Mouse (Mus musculus) forebrain, embryonic 13.5 days (tissue): ENCODE measurements around the gene Invs. TPM values are rescaled to one million over a fixed set of nuclear protein-coding genes. Genes with fewer than 3 reads are reported as not detected.

Experiments used
- ATAC-seq: fragments of 200-750 bp; cut with Nextera tagmentation; 2 replicates; pipeline ENCODE4 v1.8.0; 2017
- H3K27ac ChIP-seq: fragments of 300-500 bp; sonication (generic); 2 replicates; pipeline ENCODE4 v1.5.1; 2015; ENCODE audit warnings: inconsistent platforms, mild to moderate bottlenecking, moderate library complexity
- H3K27me3 ChIP-seq: fragments of 300-500 bp; sonication (generic); 2 replicates; pipeline ENCODE4 v1.6.1; 2015; ENCODE audit warnings: mild to moderate bottlenecking, inconsistent platforms
- H3K36me3 ChIP-seq: fragments of 300-500 bp; sonication (generic); 2 replicates; pipeline ENCODE4 v1.6.1; 2015; ENCODE audit warnings: mild to moderate bottlenecking, inconsistent platforms; ENCODE audit not compliant: poor library complexity, severe bottlenecking
- H3K4me1 ChIP-seq: fragments of 300-500 bp; sonication (generic); 2 replicates; pipeline ENCODE4 v1.6.1; 2015; ENCODE audit warnings: inconsistent platforms
- H3K4me2 ChIP-seq: fragments of 300-500 bp; sonication (generic); 2 replicates; pipeline ENCODE4 v1.6.1; 2015; ENCODE audit warnings: inconsistent platforms, mild to moderate bottlenecking, moderate library complexity
- H3K4me3 ChIP-seq: fragments of 300-500 bp; sonication (generic); 2 replicates; pipeline ENCODE4 v1.5.1; 2015; ENCODE audit warnings: mild to moderate bottlenecking, inconsistent platforms
- H3K9ac ChIP-seq: fragments of 300-500 bp; sonication (generic); 2 replicates; pipeline ENCODE4 v1.6.1; 2015; ENCODE audit warnings: mild to moderate bottlenecking, inconsistent platforms
- H3K9me3 ChIP-seq: fragments of 300-500 bp; sonication (generic); replicated peaks from 2 replicates; pipeline ENCODE4 v1.6.1; 2016; ENCODE audit warnings: inconsistent platforms
- WGBS: fragments of 180-500 bp; shearing (Covaris S2); methylation state at CpG from one replicate; pipeline ENCODE4 v1.1.7; 2015; 5-methylcytosine and 5-hydroxymethylcytosine counted together
- polyA plus RNA-seq: library from polyadenylated mRNA; unstranded; fragments of >200 nt; fragmentation: Nextera tagmentation; extraction: Ambion mirVana; gene quantifications from 2 replicates; pipeline ENCODE4 v1.2.1, GENCODE M21; 2015

Invs gene
- polyA plus RNA-seq, 1 experiment from 2014 or later, result 9.5 TPM

DNA sequence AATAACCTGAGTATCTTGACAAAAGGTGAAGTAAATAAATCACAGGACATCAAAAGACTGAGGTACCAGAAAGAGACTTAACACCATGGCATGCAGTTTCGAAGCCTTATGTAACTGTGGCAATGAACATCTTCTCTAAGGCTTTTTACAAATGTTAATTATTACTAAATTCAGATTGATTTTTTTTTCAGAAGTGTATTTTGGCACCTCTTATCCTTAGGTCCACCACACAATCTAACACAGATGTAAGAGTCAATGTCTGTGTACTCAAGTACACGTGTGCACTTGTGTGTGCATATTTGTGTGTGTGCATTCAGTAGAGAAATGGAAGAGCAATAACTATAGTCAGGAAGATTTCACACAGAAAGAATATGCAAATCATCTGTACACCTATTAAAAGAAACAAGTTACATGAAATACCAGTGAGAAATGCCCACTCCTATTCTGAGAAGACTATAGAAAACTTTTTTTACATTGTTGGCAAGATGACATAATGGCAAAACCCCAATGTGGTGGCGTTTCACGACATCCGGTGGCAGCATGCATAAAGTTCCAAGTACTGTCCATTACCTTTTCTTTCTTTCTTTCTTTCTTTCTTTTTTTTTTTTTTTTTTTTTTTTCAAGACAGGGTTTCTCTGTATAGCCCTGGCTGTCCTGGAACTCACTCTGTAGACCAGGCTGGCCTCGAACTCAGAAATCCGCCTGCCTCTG lies 6.3 kb upstream of the Invs start:
- no peak overlapping the region for H3K27ac ChIP-seq
- 96% methylated on average over 7 of the region's 7 CpGs for WGBS
- no peaks in the 10 kb centered on the region for H3K27me3 ChIP-seq
- no peak overlapping the region for H3K4me3 ChIP-seq
- H3K9ac ChIP-seq, result no peak overlapping the region
- no peak for ATAC-seq
- H3K4me2 ChIP-seq, result no peak overlapping the region
- H3K4me1 ChIP-seq, result peaks cover 10% of the 10 kb centered on the region
- 0 out of 2 replicates have a peak, but pooled peaks cover 7% of the 10 kb centered on the region for H3K36me3 ChIP-seq
- 0 out of 2 replicates have a peak, but pooled peaks cover 3% of the 10 kb centered on the region for H3K9me3 ChIP-seq

DNA sequence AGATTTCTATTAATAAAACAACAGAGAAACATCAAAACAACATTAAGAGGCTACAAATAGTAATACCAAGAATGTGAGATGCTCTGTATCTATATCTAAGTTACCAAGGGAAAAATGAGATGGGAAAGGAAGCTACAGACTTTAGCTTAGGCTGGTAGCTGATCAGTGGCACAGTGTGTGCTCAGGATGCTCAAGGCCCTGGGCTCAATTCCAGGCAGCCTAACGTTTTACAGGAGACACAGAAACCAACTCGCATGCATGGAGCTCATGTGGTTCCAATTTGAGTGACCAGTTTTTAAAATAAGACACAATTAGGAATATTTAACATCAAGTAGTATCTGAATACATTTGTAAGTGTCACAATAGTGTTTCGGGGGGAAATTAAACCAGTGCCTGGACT lies 3.8 kb upstream of the Invs start:
- Histone ChIP-seq H3K4me2 (no peak overlapping the region), H3K4me3 (no peak overlapping the region), H3K36me3 (0 out of 2 replicates have a peak, but pooled peaks cover 7% of the 10 kb centered on the region), H3K27ac (no peak overlapping the region), H3K9ac (no peak overlapping the region), H3K27me3 (no peaks in the 10 kb centered on the region), H3K4me1 (peaks cover 22% of the 10 kb centered on the region), H3K9me3 (0 out of 2 replicates have a peak, but pooled peaks cover 3% of the 10 kb centered on the region)
- no peak for ATAC-seq
- 86% methylated on average over 3 of the region's 3 CpGs for WGBS

DNA sequence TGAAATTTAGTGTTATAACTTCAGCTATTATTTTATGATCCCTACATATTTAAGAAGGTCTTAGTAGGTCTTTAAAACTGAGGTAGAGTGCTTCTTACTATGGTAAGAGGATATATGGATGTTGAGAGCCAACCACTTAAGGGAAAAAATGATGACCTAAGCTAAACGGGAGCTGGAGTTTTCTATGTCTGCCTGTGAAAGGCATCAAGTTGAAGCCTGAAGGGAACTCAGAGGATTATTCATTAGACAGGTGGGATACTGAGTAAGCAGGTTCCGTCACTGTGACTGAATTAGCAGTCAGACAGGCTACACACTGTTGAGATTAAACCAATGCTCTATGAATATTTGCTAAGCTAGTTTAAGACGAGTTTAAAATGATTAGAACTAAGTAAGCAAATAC lies 2.5 kb upstream of the Invs start:
- no peaks in the 10 kb centered on the region for H3K27me3 ChIP-seq

DNA sequence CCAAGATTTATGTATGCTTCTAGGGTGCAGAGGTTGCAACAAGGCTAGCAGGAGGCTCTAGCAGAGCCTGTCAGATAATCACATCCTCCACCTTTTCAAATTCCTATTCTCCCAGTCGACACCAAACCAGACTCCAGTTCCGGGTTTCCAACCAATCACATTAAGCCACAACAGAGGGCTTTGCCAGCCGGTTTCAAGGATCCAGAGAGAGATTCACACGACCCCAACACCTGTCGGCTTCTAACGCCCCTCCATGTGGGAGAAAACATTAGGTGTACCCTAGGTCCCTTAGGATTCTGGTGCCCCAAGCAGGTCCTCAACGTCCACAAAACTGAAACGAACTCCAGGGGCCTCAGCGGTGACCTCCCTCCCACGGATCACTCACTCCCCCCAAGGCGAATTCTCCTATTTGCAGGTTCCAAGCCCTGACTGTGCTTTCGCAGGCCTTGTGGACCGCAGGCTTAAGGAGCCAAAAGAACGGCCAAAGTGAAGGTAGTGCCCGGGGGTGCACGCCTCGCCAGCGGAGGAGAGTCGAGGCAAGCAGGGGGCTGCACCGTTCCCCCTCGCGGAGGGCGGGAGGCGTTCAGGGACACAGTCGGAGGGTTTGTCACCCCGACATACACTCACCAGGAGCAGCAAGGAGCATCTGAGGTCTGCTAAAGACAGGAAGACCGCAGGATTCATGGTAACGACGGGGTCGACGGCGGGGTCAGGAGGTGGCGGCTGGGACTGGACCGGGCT lies 633 bp upstream of the Invs start:
- peak overlapping the region; percentile 92 for H3K9ac ChIP-seq
- H3K4me3 ChIP-seq, result peak overlapping the region; percentile 97
- H3K27ac ChIP-seq, result no peak overlapping the region; the same call in 1 of the 2 replicates
- H3K4me1 ChIP-seq, result peaks cover 16% of the 10 kb centered on the region
- peak overlapping the region; percentile 83 for H3K4me2 ChIP-seq
- 0 out of 2 replicates have a peak, but pooled peaks cover 5% of the 10 kb centered on the region for H3K36me3 ChIP-seq
- 0 out of 2 replicates have a peak, but pooled peaks cover 3% of the 10 kb centered on the region for H3K9me3 ChIP-seq
- under 1% methylated on average over 34 of the region's 34 CpGs for WGBS
- no peaks in the 10 kb centered on the region for H3K27me3 ChIP-seq
- 0 out of 2 replicates have a peak, but pooled peaks have one; percentile 0 for ATAC-seq

More for the DNA sequence above, 2.5 kb upstream of the Invs start:
- no peak for ATAC-seq
- peaks cover 17% of the 10 kb centered on the region for H3K4me1 ChIP-seq
- no peak overlapping the region for H3K4me2 ChIP-seq
- 86% methylated on average over 3 of the region's 3 CpGs for WGBS
- H3K27ac ChIP-seq, result no peak overlapping the region
- H3K36me3 ChIP-seq, result 0 out of 2 replicates have a peak, but pooled peaks cover 7% of the 10 kb centered on the region
- H3K4me3 ChIP-seq, result no peak overlapping the region
- no peak overlapping the region for H3K9ac ChIP-seq
- H3K9me3 ChIP-seq, result 0 out of 2 replicates have a peak, but pooled peaks cover 3% of the 10 kb centered on the region

DNA sequence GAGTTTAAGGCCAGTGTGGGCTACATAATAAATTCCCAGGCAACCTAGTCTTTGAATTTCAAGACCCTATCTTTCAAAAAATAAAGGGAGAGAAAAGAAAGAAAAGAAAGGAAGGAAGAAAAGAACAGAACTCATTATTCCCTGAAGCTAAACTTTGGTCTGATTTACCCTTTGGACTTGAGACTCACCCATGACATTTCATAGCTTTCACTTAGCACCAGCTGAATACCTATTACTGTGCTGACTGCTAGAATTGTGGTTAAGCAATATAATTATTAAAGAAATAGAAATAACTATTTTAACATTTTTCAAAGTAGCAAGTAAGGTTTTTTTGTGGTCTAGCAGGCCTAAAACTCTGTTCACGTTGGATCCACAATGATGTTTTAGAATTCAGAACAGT lies 1.6 kb downstream of the Invs start:
- peaks cover 18% of the 10 kb centered on the region for H3K4me1 ChIP-seq
- no peaks in the 10 kb centered on the region for H3K27me3 ChIP-seq
- H3K9ac ChIP-seq, result no peak overlapping the region
- no peaks in the 10 kb centered on the region for H3K9me3 ChIP-seq
- no peak overlapping the region for H3K4me3 ChIP-seq
- H3K4me2 ChIP-seq, result no peak overlapping the region
- WGBS, result 93% methylated on average over 1 of the region's 1 CpGs
- ATAC-seq, result no peak
- no peaks in the 10 kb centered on the region for H3K36me3 ChIP-seq
- H3K27ac ChIP-seq, result no peak overlapping the region

DNA sequence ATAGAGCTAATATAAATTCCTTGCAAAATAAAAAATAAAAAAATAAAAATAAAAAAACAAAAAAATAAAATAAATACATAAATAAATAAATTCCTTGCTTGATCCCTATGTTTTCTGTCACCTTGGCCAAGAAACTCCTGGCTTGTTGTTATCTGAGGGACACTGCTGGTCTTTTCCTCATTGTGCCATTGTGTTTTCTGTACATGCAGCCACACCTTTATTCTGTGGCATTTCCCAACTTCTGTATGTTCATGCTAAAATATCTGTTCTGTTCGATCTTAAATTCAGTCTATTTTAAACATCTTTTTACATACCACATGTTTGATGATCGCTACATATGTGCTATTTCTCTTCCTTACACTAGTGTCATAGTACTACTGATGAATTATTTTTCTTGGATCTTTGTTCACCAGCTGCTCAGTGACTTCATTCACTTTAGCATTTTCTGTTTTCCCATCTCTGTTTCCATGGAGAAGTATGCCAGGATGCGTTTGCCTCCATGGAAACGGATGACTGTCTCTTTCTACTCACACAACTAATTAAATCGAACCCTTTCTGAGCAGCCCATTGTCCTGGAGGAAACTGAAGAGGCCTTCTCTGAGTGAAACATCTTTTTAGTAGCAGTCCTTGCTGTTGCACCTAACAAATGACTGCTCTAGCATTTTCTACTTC lies 7.7 kb downstream of the Invs start:
- H3K9me3 ChIP-seq, result no peaks in the 10 kb centered on the region
- H3K4me1 ChIP-seq, result peaks cover 11% of the 10 kb centered on the region
- no peak overlapping the region for H3K4me3 ChIP-seq
- WGBS, result 20% methylated on average over 5 of the region's 5 CpGs
- H3K4me2 ChIP-seq, result peak overlapping the region; percentile 24; the same call in 1 of the 2 replicates
- no peak overlapping the region for H3K9ac ChIP-seq
- no peaks in the 10 kb centered on the region for H3K27me3 ChIP-seq
- peak overlapping the region; percentile 73 for H3K27ac ChIP-seq
- 0 out of 2 replicates have a peak, but pooled peaks cover 5% of the 10 kb centered on the region for H3K36me3 ChIP-seq
- ATAC-seq, result peak; percentile 90

DNA sequence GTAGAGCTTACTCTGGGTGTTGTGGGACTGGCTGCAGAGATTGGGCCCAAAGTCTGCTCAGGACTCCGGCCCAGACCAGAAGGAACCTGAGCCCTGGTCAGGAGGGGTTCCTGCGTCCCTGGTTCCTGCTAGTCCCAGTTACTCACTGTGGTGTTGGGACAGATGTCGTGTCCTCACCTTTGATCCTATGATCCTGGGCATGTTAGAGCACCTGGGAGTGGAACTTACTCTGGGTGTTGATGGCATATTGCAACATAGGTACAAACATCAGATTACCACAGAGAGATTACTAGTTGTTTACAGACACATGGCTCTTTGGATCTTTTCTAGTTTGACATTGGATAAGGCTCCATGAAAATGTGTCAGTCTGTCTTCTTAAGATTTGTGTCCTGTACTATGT lies 35.3 kb downstream of the Invs start:
- Histone ChIP-seq H3K27me3 (no peaks in the 10 kb centered on the region), H3K4me1 (no peaks in the 10 kb centered on the region), H3K4me3 (no peak overlapping the region), H3K36me3 (no peaks in the 10 kb centered on the region), H3K9ac (no peak overlapping the region), H3K9me3 (no peaks in the 10 kb centered on the region), H3K4me2 (no peak overlapping the region), H3K27ac (no peak overlapping the region)
- no peak for ATAC-seq
- 89% methylated on average over 3 of the region's 3 CpGs for WGBS

DNA sequence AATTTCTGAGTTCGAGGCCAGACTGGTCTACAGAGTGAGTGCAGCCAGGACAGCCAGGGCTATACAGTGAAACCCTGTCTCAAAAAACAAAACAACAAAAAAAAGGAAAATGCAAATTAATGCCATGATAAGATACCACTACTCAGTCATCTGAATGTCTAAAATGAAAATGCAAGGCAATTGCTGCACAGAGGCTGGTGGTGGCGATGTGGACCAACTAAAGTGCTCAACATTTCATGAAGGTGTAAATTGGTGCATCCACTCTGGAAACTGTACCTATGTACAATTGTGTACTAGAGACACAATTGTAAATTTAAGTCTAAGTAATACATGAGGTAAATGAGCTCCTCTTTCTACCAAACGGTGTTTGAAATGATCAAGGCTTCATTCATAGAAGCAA lies 36.5 kb downstream of the Invs start:
- WGBS, result 88% methylated on average over 3 of the region's 3 CpGs
- Histone ChIP-seq H3K9ac (no peak overlapping the region), H3K9me3 (no peaks in the 10 kb centered on the region), H3K36me3 (no peaks in the 10 kb centered on the region), H3K4me2 (no peak overlapping the region), H3K27ac (no peak overlapping the region), H3K27me3 (no peaks in the 10 kb centered on the region), H3K4me1 (no peaks in the 10 kb centered on the region; the same call in 1 of the 2 replicates), H3K4me3 (no peak overlapping the region)
- no peak for ATAC-seq

DNA sequence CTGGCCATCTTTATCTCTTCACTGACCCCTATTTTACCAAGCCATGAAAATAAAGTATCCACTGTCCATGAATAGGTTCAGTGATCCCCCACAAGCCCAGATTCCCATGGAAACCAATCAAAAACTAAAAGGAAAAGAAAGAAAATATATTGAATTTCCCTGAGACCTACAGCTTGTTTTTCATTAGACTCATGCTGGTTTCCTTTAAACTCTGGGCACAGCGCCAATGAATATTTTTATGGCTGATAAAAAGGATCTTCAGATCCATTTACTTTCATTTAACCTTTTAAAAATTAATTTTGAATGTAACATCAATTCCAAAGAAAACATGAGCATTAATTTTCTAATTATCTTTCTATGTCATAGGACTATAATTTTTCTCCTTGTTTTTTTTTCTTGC lies 41.7 kb downstream of the Invs start:
- Histone ChIP-seq H3K4me3 (no peak overlapping the region), H3K27me3 (no peaks in the 10 kb centered on the region), H3K27ac (no peak overlapping the region), H3K9ac (no peak overlapping the region), H3K4me2 (no peak overlapping the region), H3K4me1 (no peaks in the 10 kb centered on the region; the same call in 1 of the 2 replicates), H3K36me3 (no peaks in the 10 kb centered on the region), H3K9me3 (no peaks in the 10 kb centered on the region)
- WGBS, result 77% methylated on average over 1 of the region's 1 CpGs
- no peak for ATAC-seq

DNA sequence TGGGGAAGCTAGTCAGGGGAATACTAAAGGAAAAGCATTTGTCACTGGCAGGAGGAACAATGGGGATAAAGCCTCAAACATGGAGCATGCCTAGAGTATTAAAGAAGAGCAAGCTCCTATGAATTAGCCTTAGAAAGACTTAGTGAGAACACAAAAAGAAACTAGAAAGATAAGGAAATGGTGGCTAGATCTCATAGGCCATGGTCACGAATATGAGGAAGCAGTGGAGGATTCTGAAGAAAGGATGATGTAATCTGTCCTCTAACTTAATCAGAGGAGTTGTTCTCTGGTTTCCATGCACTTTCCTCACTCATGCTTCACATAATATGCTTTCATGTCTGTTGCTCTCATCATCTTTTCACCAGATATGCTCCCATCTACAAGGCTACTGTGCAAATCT lies 42.5 kb downstream of the Invs start:
- Histone ChIP-seq H3K9me3 (no peaks in the 10 kb centered on the region), H3K4me1 (no peaks in the 10 kb centered on the region; the same call in 1 of the 2 replicates), H3K36me3 (no peaks in the 10 kb centered on the region), H3K27ac (no peak overlapping the region), H3K4me2 (no peak overlapping the region), H3K4me3 (no peak overlapping the region), H3K27me3 (no peaks in the 10 kb centered on the region), H3K9ac (no peak overlapping the region)
- ATAC-seq, result no peak
- 46% methylated on average over 1 of the region's 1 CpGs for WGBS

DNA sequence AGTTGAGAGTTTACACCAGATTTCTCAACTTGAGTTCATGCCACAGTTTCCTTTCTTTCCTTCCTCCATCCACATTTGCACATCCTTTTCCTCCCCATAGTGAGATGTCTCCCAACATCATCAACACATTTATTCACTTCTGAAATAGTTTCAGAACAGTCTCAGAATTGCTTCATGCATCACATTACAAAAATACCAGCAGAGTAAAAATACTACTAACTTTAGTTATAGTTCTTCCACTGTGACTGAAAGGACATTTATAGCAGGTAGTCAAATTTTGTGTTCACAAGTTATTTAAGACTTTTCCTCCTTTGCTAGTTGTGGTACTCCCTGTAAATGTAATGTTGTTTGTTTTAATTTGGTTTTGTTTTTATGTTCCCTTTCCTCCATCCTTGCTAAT lies 47.6 kb downstream of the Invs start:
- no peaks in the 10 kb centered on the region for H3K4me1 ChIP-seq
- ATAC-seq, result no peak
- no peak overlapping the region for H3K9ac ChIP-seq
- H3K36me3 ChIP-seq, result no peaks in the 10 kb centered on the region
- no peak overlapping the region for H3K4me3 ChIP-seq
- H3K27ac ChIP-seq, result no peak overlapping the region
- H3K4me2 ChIP-seq, result no peak overlapping the region
- H3K9me3 ChIP-seq, result no peaks in the 10 kb centered on the region
- no peaks in the 10 kb centered on the region for H3K27me3 ChIP-seq

DNA sequence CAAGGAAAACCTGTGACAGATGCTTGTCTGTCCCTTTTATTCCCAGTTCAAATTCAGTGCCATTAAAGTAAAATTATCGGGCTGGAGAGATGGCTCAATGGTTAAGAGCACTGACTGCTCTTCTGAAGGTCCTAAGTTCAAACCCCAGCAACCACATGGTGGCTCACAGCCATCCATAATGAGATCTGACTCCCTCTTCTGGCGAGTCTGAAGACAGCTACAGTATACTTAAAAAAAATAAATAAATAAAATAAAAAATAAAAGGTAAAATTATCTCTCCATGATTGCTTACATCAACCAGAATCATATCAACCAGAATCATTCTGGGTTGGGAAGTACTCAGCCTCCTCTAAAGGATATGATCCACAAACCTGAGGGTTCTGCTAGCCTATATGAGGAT lies 48.5 kb downstream of the Invs start:
- no peak for ATAC-seq
- no peaks in the 10 kb centered on the region for H3K9me3 ChIP-seq
- H3K36me3 ChIP-seq, result no peaks in the 10 kb centered on the region
- WGBS, result 64% methylated on average over 2 of the region's 2 CpGs
- H3K4me1 ChIP-seq, result no peaks in the 10 kb centered on the region
- H3K27me3 ChIP-seq, result peaks cover 6% of the 10 kb centered on the region; the same call in 1 of the 2 replicates
- no peak overlapping the region for H3K4me2 ChIP-seq
- no peak overlapping the region for H3K27ac ChIP-seq
- H3K9ac ChIP-seq, result no peak overlapping the region
- H3K4me3 ChIP-seq, result no peak overlapping the region
